Mouse (Mus musculus): ENCODE results near the gene Mdfic.

DNA sequence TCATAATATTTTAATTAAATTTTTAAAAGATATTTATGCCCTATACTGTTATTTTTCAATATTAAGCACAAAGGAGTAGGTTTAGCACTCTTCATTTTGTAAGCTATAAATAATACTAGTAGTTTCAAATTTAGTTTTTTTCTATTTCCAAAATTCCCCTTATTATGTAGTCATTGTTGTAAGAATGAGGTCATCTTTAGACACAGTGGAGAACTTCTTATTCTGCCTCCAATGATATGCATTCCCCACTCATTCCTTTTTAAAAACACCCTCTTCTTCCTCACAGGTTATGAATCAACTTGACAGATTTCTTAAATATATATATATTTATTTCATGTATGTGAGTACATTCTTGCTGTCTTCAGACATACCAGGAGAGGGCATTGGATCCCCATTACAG lies 49.1 kb upstream of the Mdfic start:
- TF ChIP-seq CTCF (IDR thresholded peaks at IDR 0.05; ENCODE audit: low read depth, low read length) (no peak), GATA1 (IDR thresholded peaks at IDR 0.05; ENCODE audit: borderline replicate concordance, low read length) (no peak), TAL1 (conservative IDR thresholded peaks at IDR 0.05; ENCODE audit: low read depth, low read length) (no peak), POLR2AphosphoS5 (IDR thresholded peaks at IDR 0.05; ENCODE audit: insufficient replicate concordance, low read depth, low read length) (no peak)

Measured in G1E (cell line).